Mouse (Mus musculus): ENCODE measurements at regions not wholly inside any gene's neighbourhood (a gene's known extent, or its start where the extent isn't known, plus 50 kb on each side); places are given as distances from the start of the nearest gene placed in this dataset.

- H3K27me3 ChIP-seq (replicated peaks) = no peaks in the 10 kb centered on the region
- WGBS = 82% methylated on average over 8 of the region's 8 CpGs
- ATAC-seq (ENCODE audit: extremely low read depth, insufficient number of reproducible peaks, low FRiP score, low TSS enrichment) = no peak
- peaks cover 4% of the 10 kb centered on the region; the same call in 1 of the 2 replicates for H3K9me3 ChIP-seq
- H3K4me3 ChIP-seq = no peak overlapping the region
- H3K9ac ChIP-seq = no peak overlapping the region
- H3K4me1 ChIP-seq = no peaks in the 10 kb centered on the region
- no peak overlapping the region for H3K4me2 ChIP-seq
- H3K27ac ChIP-seq (replicated peaks) = no peak overlapping the region
- H3K36me3 ChIP-seq = no peaks in the 10 kb centered on the region
These were observed 488.2 kb downstream of the Tmem132b start for GRCm38 (mm10) chr5:126019781-126020180.

DNA sequence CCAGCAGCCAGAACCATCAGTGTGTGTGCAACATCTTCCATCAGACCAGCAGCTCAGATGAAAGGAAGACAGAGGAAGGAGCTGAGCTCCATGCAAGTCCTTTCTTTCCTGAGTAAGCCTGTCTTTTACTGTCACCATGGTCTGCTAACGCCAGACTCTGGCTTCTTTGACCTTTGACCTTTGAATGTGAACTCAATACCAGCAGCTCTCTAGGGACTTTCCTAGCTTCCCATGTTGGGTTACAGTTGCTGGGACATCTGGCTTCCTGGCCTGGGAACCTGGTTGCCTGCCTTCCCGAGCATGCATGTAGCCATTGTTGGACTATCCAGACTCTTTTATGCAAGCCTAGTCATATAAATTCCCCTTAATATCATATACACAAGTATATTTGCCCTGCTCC lies 492.3 kb downstream of the Tmem132b start:
- Histone ChIP-seq H3K4me1 (no peaks in the 10 kb centered on the region), H3K27ac (replicated peaks) (no peak overlapping the region), H3K4me2 (no peak overlapping the region), H3K4me3 (no peak overlapping the region), H3K27me3 (replicated peaks) (no peaks in the 10 kb centered on the region), H3K9ac (no peak overlapping the region), H3K9me3 (peaks cover 4% of the 10 kb centered on the region; the same call in 1 of the 2 replicates), H3K36me3 (no peaks in the 10 kb centered on the region)
- ATAC-seq (ENCODE audit: extremely low read depth, insufficient number of reproducible peaks, low FRiP score, low TSS enrichment) = no peak
- WGBS = 45% methylated on average over 2 of the region's 2 CpGs

DNA sequence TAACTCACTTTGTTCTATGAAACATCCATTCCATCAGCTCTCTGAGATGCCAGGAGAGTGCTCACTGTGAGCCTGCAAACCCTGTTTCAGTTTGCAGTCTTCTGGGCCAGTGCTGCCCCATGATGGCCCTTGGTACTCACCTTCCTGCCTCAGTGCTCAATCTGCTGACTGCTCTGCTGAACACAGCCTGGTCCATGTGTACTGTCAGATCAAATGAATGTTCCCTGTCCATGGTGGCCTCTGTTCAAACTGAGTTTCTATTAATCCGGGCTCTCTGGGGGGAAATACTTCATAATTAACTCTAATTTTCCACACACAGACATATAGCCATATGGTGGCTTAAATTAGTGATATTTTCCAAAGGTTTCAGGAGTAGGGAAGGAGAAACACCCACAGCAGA lies 503.3 kb downstream of the Tmem132b start:
- H3K4me2 ChIP-seq = no peak overlapping the region
- H3K36me3 ChIP-seq = no peaks in the 10 kb centered on the region
- no peaks in the 10 kb centered on the region for H3K27me3 ChIP-seq (replicated peaks)
- H3K9ac ChIP-seq = no peak overlapping the region
- ATAC-seq (ENCODE audit: extremely low read depth, insufficient number of reproducible peaks, low FRiP score, low TSS enrichment) = no peak
- H3K27ac ChIP-seq (replicated peaks) = no peak overlapping the region
- WGBS = 59% methylated on average over 1 of the region's 1 CpGs
- no peak overlapping the region for H3K4me3 ChIP-seq
- peaks cover 4% of the 10 kb centered on the region; the same call in 1 of the 2 replicates for H3K4me1 ChIP-seq
- no peaks in the 10 kb centered on the region for H3K9me3 ChIP-seq

DNA sequence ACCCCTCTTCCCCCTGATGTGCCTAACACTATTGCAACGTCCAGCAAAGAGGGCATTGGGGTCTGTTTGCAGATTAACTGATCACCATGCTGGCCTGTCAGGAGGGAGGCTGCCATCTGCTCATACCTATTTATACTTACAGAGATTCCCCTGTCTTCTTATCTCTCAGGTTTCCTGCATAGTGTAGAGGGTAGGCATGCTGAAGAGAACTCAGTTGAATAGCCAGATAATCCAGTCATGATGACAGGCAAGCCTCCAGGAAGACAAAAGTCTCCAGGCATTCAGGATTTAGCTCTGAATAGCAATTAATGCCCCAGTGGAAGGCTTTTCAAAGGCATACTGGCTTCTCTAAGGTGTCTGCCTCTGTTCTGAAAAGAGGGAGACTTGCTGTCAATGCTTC lies 505.1 kb downstream of the Tmem132b start:
- WGBS = 4% methylated on average over 1 of the region's 1 CpGs
- Histone ChIP-seq H3K27me3 (replicated peaks) (no peaks in the 10 kb centered on the region), H3K4me2 (no peak overlapping the region), H3K27ac (replicated peaks) (no peak overlapping the region), H3K9ac (no peak overlapping the region), H3K4me3 (no peak overlapping the region), H3K36me3 (no peaks in the 10 kb centered on the region), H3K4me1 (peaks cover 4% of the 10 kb centered on the region; the same call in 1 of the 2 replicates), H3K9me3 (no peaks in the 10 kb centered on the region)
- no peak for ATAC-seq (ENCODE audit: extremely low read depth, insufficient number of reproducible peaks, low FRiP score, low TSS enrichment)

DNA sequence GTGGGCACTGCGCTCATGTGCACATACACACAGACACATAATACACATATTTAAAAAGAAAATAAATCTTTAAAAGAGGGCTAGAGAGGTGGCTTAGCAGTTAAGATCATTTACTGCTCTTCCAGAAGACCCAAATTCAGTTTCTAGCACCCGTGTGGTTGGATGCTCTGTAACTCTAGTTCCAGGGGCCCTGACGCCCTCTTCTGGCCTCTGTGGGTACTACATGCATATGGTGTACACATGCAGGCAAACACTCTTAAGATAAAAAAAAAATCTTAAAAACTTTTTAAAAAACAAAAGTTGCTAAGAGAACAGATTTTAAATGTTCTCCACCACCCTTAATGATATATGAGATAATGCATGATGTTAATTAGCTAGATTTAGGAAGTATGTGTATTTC lies 514.2 kb downstream of the Tmem132b start:
- Histone ChIP-seq H3K9me3 (peaks cover 2% of the 10 kb centered on the region), H3K27me3 (replicated peaks) (no peaks in the 10 kb centered on the region), H3K27ac (replicated peaks) (no peak overlapping the region), H3K4me1 (no peaks in the 10 kb centered on the region), H3K4me2 (no peak overlapping the region), H3K36me3 (no peaks in the 10 kb centered on the region), H3K9ac (no peak overlapping the region), H3K4me3 (no peak overlapping the region)
- no peak for ATAC-seq (ENCODE audit: extremely low read depth, insufficient number of reproducible peaks, low FRiP score, low TSS enrichment)
- WGBS = 60% methylated on average over 3 of the region's 3 CpGs

DNA sequence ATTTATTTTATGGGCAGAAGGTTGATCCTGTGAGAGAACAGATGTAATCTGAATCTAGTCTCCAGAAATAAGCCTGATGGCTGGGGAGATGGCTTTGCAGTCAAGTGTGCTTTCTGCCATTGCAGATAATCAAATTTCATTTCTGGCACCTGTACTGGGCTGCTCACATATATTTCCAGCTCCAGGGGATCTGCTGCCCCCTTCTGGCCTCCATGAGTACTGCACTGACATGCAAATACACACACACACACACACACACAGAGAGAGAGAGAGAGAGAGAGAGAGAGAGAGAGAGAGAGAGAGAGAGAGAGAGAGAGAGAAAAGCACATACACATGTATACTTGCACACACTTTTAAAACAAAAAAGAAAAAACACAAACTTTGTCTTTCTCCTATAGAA lies 532.1 kb downstream of the Tmem132b start:
- Histone ChIP-seq H3K9ac (no peak overlapping the region), H3K9me3 (peaks cover 33% of the 10 kb centered on the region), H3K27ac (replicated peaks) (no peak overlapping the region), H3K36me3 (no peaks in the 10 kb centered on the region), H3K4me3 (no peak overlapping the region), H3K27me3 (replicated peaks) (no peaks in the 10 kb centered on the region), H3K4me1 (no peaks in the 10 kb centered on the region), H3K4me2 (no peak overlapping the region)
- ATAC-seq (ENCODE audit: extremely low read depth, insufficient number of reproducible peaks, low FRiP score, low TSS enrichment) = no peak

- Histone ChIP-seq H3K4me1 (no peaks in the 10 kb centered on the region), H3K9me3 (peaks cover 4% of the 10 kb centered on the region), H3K4me3 (no peak overlapping the region), H3K4me2 (no peak overlapping the region), H3K9ac (no peak overlapping the region), H3K27ac (replicated peaks) (no peak overlapping the region), H3K36me3 (no peaks in the 10 kb centered on the region), H3K27me3 (replicated peaks) (no peaks in the 10 kb centered on the region)
- ATAC-seq (ENCODE audit: extremely low read depth, insufficient number of reproducible peaks, low FRiP score, low TSS enrichment) = no peak
- WGBS = 44% methylated on average over 7 of the region's 7 CpGs
These were observed 547.8 kb downstream of the Tmem132b start for GRCm38 (mm10) chr5:126079281-126079838.

GRCm38 (mm10) chr5:126088251-126088914 lies 556.8 kb downstream of the Tmem132b start:
- 57% methylated on average over 4 of the region's 4 CpGs for WGBS
- Histone ChIP-seq H3K4me1 (no peaks in the 10 kb centered on the region), H3K9me3 (peaks cover 9% of the 10 kb centered on the region; the same call in 1 of the 2 replicates), H3K27ac (replicated peaks) (no peak overlapping the region), H3K27me3 (replicated peaks) (no peaks in the 10 kb centered on the region), H3K9ac (no peak overlapping the region), H3K4me2 (no peak overlapping the region), H3K4me3 (no peak overlapping the region), H3K36me3 (no peaks in the 10 kb centered on the region)
- ATAC-seq (ENCODE audit: extremely low read depth, insufficient number of reproducible peaks, low FRiP score, low TSS enrichment) = no peak

DNA sequence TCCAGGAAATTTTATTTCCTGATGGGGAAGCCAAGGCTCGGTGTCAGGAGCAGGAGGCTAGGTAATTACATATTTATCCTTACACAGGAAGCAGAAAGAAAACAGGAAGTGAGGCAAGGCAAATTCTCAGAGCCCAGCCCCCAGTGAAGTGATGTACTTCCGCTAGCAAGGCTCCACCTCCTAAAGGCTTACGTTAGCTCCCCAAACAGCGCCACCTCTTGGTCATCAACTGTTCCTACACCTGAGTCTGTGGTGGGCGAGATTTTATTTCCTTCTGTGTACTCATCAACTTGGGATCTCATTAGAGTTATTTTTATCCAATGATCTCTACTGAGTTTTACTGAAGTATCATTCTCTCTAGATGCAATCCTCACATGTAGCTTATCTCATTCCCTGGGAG lies 561.6 kb downstream of the Tmem132b start:
- Histone ChIP-seq H3K9me3 (0 out of 2 replicates have a peak, but pooled peaks cover 3% of the 10 kb centered on the region), H3K36me3 (no peaks in the 10 kb centered on the region), H3K4me3 (no peak overlapping the region), H3K4me2 (no peak overlapping the region), H3K27me3 (replicated peaks) (no peaks in the 10 kb centered on the region), H3K4me1 (no peaks in the 10 kb centered on the region), H3K9ac (no peak overlapping the region), H3K27ac (replicated peaks) (no peak overlapping the region)
- no peak for ATAC-seq (ENCODE audit: extremely low read depth, insufficient number of reproducible peaks, low FRiP score, low TSS enrichment)
- 72% methylated on average over 5 of the region's 5 CpGs for WGBS

DNA sequence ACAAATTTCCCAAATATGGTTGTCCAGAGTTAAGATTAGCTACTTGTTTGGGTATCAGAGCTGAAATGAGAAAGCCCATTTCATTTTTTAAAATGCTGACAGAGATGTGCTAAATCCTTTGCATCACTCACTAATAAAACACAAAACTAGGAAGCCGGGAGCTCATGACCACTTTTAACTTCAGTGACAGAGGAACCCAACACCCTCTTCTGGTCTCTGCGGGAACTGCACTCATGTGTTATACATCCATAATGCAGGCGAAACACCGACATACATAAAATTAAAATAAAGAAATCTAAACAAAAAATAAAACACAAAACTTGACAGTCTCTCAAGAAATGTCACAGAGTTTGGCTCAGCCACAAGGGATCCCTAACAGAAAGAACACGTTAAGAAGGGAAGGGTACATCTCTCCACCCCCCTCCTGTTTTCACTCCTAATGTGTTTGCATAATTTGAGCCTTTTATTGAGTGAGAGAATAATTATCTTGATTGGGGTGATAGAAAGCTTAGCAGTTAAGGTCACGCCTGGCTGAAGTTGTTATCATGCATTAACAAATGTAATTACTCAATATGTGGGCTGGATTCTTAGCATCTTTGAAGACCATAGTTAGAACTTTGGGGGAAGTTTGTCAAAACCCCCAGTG lies 565.2 kb downstream of the Tmem132b start:
- Histone ChIP-seq H3K4me2 (no peak overlapping the region), H3K4me1 (no peaks in the 10 kb centered on the region), H3K27me3 (replicated peaks) (no peaks in the 10 kb centered on the region), H3K9ac (no peak overlapping the region), H3K9me3 (0 out of 2 replicates have a peak, but pooled peaks cover 3% of the 10 kb centered on the region), H3K36me3 (no peaks in the 10 kb centered on the region), H3K27ac (replicated peaks) (no peak overlapping the region), H3K4me3 (no peak overlapping the region)
- ATAC-seq (ENCODE audit: extremely low read depth, insufficient number of reproducible peaks, low FRiP score, low TSS enrichment) = no peak
- 73% methylated on average over 6 of the region's 6 CpGs for WGBS

- Histone ChIP-seq H3K4me2 (no peak overlapping the region), H3K4me1 (no peaks in the 10 kb centered on the region), H3K36me3 (no peaks in the 10 kb centered on the region), H3K27me3 (replicated peaks) (no peaks in the 10 kb centered on the region), H3K9me3 (0 out of 2 replicates have a peak, but pooled peaks cover 3% of the 10 kb centered on the region), H3K27ac (replicated peaks) (no peak overlapping the region), H3K4me3 (no peak overlapping the region), H3K9ac (no peak overlapping the region)
- ATAC-seq (ENCODE audit: extremely low read depth, insufficient number of reproducible peaks, low FRiP score, low TSS enrichment) = no peak
These were observed 565.7 kb downstream of the Tmem132b start for GRCm38 (mm10) chr5:126097262-126097628.

GRCm38 (mm10) chr5:126098433-126098832 lies 566.9 kb downstream of the Tmem132b start:
- Histone ChIP-seq H3K4me2 (no peak overlapping the region), H3K36me3 (no peaks in the 10 kb centered on the region), H3K9ac (no peak overlapping the region), H3K9me3 (0 out of 2 replicates have a peak, but pooled peaks cover under 1% of the 10 kb centered on the region), H3K4me3 (no peak overlapping the region), H3K4me1 (no peaks in the 10 kb centered on the region), H3K27me3 (replicated peaks) (no peaks in the 10 kb centered on the region), H3K27ac (replicated peaks) (no peak overlapping the region)
- ATAC-seq (ENCODE audit: extremely low read depth, insufficient number of reproducible peaks, low FRiP score, low TSS enrichment) = no peak
- 53% methylated on average over 7 of the region's 7 CpGs for WGBS
